Mouse (Mus musculus) kidney, postnatal 4 days (tissue): Measurements from ENCODE around the gene Dcaf17.

Source experiments
- DNase-seq, 2 experiments: peaks; one replicate each; pipeline ENCODE4 v3.0.0; 2021; ENCODE audit warnings: mixed read lengths in 2 of 2

Dcaf17 gene

DNA sequence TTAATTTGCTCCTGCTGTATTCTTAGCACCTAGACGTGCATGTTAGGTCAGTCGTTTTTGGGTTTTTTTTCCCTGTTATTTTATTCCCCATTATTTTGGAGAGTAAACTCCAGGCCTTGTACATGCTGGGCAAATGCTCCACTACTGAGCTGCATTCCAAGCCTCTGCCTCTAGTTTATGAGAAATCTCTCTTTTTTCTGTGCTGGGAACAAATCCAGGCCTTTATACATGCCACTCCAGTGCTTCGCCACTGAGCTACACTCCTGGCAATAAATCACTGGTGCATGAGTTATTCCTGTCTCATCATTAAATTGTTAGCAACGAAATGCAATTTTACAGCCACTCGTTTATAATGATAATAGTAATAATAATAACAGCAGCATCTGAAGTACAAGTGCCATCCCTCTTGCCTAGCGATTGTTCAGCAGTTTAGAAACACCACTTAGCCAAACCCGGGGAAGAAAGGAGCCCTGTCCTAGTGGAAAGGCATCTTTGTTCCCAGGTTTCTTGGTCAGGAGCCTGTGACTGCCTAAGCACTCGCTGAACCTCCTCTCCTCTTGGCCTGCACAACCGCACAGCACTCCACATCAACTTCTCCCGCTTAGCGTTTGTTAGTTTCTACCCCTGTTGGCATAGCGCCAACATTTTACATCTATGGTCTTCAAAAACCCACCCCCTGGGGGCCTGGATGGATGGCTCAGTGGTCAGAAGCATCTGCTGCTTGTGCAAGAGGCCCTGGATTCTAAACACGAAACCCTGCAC lies 67.3 kb downstream of the Dcaf17 start:
- DNase-seq, result no peak

DNA sequence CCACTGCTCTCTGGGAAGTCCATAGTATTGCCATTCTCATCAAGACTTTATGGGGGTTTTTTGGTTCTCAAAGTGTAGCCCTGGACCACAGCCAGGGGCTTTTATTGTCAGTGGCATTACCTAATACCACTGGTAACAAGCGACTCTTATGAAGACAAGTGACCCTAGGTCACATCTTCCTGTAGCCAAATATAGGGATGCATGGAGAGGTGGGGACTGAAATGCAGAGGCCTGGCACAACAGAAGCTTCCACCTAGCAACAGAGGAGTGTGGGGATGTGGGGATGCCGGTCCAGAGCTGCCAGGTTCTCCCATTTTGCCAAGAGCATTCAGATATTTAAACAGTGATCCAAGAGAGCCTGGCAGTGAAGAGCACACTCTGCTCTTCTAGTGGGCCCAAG lies 68.5 kb downstream of the Dcaf17 start:
- DNase-seq, result no peak

DNA sequence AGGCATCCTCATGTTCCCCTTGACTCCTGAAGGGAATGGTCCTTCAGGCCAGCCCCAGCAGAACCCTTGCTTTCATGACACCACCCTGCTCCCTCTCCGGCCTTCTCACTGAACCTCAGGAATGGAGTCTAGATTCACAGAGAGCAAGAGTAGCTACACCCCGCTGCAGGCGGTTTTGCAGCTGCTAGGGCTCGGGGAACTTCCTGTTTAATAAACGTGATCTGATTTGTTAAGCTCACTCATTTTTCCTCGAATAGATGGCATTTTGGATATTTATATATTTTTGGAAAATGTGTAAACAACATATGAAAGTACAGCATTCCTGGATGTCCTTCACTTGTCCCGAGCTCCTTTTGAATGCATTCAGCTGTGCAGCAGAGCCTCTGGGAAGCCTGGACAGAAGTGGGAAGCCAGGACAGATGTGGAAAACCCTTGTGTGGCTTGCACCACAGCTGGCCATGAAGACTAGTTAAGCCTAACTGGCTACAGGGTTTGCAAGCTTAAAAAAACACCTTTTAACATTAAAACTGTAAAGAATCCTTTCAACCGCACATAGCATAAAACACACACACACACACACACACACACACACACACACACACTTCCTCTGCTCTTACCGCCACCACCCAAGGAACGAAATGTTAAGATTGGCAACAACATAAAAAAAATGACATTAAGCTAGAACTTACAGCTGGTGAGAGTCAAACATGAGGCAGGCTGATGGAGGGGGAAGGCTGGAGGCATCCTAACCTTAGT lies 72.8 kb downstream of the Dcaf17 start:
- peak; percentile 36 to 52 for DNase-seq

DNA sequence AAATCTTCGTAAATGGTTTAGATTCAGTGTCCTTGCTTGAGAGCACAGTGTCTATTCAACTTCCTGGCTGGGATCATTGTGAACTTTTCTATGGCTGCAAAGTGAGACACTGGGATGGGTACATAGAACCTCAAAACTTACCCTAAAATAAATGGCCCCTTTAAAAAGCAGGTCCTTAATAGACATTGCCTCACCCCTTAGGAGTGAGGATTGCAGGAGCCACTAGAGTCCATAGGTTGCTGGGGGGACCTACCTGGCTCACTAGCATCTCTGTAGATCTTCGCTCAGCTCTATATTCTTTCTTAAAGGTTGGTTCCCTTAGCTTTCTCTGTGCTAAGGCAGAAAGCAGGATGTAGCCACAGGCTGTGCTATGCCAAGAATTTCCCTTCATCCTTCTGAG lies 75.2 kb downstream of the Dcaf17 start:
- DNase-seq, result no peak

DNA sequence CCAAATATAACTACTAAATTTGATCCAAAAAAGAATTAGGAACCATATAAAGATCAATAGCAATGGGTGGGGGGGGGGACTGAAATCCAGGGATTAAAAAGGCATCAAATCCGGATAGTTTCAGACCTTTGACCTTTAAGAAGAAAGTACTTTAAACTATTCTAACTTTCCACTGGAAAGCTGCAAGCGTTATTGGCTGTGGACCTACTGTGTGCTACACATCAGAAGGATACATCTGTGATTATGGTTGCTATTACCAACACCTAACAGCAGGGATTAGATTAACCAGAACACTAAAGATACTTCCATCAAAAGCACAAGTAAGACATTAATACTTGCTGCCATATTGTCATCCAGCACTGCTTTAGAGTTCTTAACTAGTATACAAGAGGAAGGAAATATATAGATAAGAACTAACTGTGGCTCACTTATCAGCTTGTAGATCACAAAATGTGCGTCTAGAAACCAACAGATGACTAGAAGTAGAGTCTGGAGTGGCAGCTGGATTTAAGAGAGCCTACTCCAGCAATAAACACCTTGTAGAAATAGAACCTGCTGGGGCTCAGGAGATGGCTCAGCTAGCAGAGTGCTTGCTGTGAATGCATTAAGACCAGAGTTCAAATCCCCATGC lies 76.9 kb downstream of the Dcaf17 start:
- DNase-seq, result no peak

DNA sequence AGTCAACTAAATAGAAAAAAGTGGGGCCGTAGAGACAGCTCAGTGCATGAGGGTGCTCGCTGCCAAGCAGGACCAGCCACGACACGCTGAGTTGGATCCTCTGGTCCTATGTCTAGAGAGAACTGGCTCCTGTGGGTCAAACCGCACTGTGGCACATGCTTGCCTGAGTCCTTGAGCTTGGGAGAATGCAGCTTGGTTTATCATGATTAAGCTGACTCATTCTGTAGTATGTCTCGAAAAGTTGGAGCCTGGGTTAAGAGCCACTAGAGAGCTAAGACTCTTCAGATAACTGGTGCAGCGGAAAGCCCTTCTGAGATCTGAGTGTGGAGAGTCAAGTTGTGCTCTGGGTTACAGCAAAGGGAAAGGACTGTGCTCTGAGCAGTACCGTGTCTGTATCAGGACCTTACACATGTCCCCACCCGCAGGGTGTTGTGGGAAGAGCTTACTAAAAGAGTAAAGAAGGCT lies 78.9 kb downstream of the Dcaf17 start:
- DNase-seq, result no peak

DNA sequence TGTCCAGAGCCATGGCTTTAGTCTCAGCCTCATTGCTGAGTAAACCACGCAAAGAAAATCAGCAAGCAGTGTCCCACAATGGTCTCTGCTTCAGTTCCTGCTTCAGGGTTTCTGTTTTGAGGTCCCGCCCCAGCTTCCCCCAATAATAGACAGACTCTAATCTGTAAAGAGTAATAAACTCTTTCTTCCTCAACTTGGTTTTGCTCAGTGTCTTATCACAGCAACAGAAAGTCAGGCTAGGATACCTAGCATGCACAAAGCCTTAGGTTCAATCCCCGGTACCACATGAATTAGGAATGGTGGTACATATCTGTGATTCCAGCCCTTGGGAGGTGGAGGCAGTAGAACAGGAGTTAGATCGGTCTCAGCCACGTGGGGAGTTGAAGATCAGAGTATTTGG lies 79.7 kb downstream of the Dcaf17 start:
- no peak for DNase-seq

DNA sequence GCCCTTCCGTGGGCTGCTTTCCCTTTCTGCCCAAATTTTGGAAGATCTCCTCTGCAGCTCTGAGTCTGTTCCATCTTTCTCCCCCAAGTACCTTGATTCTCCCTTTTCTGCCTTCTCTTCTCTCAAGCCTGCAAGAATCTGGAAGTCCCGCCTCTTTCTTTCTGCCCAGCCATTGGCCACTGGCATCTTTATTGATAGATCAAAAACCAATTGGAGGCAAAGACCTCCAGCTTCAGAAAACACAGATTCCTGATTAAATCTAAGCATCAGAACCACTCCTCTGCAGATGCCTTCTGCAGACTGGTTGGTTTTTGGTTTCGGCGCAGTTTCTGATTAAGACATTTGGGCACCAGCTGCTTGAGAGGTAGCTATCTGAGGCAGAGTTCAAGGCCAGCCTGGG lies 85.5 kb downstream of the Dcaf17 start:
- DNase-seq, result no peak

DNA sequence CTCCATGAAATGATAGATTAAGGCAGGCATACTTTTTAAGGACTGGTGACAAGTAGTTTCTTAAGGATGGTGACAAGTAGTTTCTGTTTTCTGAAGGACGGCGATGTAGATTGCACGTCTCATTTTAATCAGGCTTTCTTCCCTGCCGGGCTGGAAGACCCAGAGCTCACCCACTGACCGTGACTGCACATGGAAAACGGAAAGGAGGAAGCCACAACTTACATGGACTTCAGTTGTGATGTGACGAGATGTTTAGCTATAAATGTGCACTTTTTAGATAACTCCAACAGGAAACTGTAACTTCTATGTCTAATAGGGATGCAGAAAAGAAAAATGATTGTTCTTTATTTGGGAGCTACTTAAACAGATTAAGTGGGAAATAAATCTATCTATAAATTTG lies 87.3 kb downstream of the Dcaf17 start:
- no peak for DNase-seq

DNA sequence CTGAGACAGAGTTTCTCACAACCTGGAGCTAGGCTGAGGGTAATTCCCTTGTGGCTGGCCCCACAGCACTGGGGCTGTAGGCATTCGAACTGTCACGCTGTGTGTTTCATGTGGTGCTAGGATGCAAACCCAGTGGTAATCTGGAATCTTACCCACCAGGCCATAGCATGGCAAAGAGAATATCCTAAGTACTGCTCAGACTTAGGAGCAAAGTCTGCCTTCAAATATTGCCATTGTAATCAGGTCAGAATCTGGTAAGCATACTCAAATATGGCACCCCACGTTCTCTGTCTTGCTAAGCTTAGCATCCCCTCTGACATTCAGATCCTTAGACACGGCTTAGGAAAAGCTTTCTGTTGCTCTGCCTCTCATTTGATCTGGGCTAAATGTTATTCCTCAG lies 90.7 kb downstream of the Dcaf17 start:
- no peak for DNase-seq

DNA sequence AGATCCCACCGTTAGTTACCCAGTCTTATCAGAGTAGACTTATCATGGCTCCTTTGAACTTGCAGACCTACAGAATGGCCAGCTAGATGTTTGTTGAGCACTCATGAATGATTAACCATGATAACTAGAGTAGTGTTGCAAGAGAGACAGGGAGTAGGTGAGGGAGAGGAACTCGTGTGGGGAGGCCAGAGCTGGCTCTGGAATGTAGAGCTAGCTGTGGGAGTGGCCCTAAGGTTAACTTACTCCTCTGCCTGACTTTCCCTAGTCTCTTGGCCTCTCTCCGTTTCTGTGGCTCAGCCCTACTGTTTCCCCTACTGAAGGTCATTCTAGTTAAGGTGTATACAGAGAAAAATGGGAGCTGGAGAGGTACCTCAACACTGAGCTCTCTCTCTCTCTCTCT lies 91.1 kb downstream of the Dcaf17 start:
- DNase-seq, result peak; percentile 38 to 60

DNA sequence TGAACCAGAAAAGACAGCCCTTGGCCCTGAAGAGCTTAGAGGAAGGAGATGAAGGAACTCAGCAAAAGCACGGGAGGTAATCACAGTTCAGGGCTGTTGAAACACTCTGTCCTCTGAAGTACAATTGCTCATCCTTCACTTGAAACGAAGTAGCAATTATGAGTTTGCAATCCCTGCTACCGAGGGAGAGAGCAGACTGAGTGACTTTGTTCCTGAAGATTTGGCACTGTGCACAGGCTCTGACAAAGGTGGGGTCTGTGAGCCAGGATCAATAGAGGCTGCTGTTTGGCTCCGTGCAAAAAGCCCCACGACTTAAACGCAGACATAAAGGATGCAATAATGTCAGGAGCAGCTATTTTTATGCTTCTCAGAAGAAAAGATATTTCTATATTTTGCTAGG lies 92.7 kb downstream of the Dcaf17 start:
- DNase-seq, result no peak
